Comparison of ENCODE assay signal across 8 mouse cellular contexts in the genomic region with DNA sequence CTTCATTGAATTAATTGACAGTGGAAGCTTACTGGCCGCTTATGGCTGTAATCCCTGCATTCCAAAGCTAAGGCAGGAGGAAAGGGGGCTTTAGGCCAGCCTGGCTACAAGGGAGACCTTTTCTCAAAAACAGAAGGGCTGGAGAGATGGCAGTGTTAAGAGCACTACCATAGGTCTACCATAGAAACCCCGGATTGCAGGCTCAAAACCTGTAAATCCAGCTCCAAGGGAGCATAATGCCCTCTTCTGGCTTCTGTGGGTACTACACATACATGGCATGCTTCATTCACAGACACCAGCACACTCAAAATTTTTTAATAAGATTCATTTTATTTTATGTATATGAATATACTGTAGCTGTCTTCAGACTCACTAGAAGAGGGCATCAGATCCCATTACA. TPM values are rescaled to one million over a fixed set of nuclear protein-coding genes. Genes with fewer than 3 reads are reported as not detected.
A peak's percentile ranks its signal among the peaks of the same experiment; 100 is the strongest.
DNase-seq lines count a peak whose midpoint lies in the region.

No protein-coding gene starts in this region.

- peak; percentile 74 for DNase-seq in gastrocnemius, adult 18-20 months (ENCODE audit: low spot score)
- no peak for DNase-seq in gastrocnemius, postnatal 25 days
- DNase-seq in 416B (ENCODE audit: low read depth): peak; percentile 82
- DNase-seq in adrenal gland, adult 18-20 months (ENCODE audit: low spot score in 2 of 2): peak; percentile 54 to 66
- peak; percentile 62 for DNase-seq in embryo, embryonic 11.5 days (ENCODE audit: low read depth, low spot score)
- DNase-seq in kidney, postnatal 14 days: peak; percentile 79
- peak; percentile 83 for DNase-seq in lung, postnatal 25 days (ENCODE audit: low spot score)
- DNase-seq in spleen, postnatal 36 days (ENCODE audit: low spot score in 2 of 2): peak; percentile 65 to 68

RNA-seq across cellular contexts. Expression of a gene that starts 4.6 kb away (rescaled TPM):
- 10 to 100 TPM; 32.9 to 34.8 TPM for total RNA-seq in gastrocnemius, adult 18-20 months (2021)
- 10 to 100 TPM; 25.7 to 29.2 TPM for total RNA-seq in gastrocnemius, postnatal 25 days (2021)
- 10 to 100 TPM; 79.1 to 88.7 TPM for total RNA-seq in adrenal gland, adult 18-20 months (2021)

RNA-seq across cellular contexts. Expression of a gene that starts 23.5 kb away (rescaled TPM):
- 10 to 100 TPM; 26.3 to 31.3 TPM for total RNA-seq in gastrocnemius, adult 18-20 months (2021)
- total RNA-seq in gastrocnemius, postnatal 25 days (2021): 10 to 100 TPM; 27.1 to 27.4 TPM
- 10 to 100 TPM; 74.1 to 77.2 TPM for total RNA-seq in adrenal gland, adult 18-20 months (2021)

RNA-seq across cellular contexts. Expression of a gene that starts 42.2 kb away (rescaled TPM):
- total RNA-seq in gastrocnemius, adult 18-20 months (2021): 1 to 10 TPM; 7.0 to 7.6 TPM
- 10 to 100 TPM in 1 of 2 experiments, 1 to 10 TPM in 1; 7.5 to 10.5 TPM for total RNA-seq in gastrocnemius, postnatal 25 days (2021)
- total RNA-seq in adrenal gland, adult 18-20 months (2021): 10 to 100 TPM; 20.6 to 29.5 TPM

RNA-seq across cellular contexts. Expression of a gene that starts 59.4 kb away (rescaled TPM):
- 10 to 100 TPM; 29.0 to 51.7 TPM for total RNA-seq in gastrocnemius, adult 18-20 months (2021)
- 10 to 100 TPM; 13.0 to 35.9 TPM for total RNA-seq in gastrocnemius, postnatal 25 days (2021)
- total RNA-seq in adrenal gland, adult 18-20 months (2021): 10 to 100 TPM in 1 of 2 experiments, 1 to 10 TPM in 1; 3.0 to 10.5 TPM
